Mouse (Mus musculus): ENCODE measurements at regions not wholly inside any gene's neighbourhood (a gene's known extent, or its start where the extent isn't known, plus 50 kb on each side); places are given as distances from the start of the nearest gene placed in this dataset.

GRCm38 (mm10) chr8:30569799-30570198 is 2858.7 kb upstream of the 5930422O12Rik start:
- no peaks in the 10 kb centered on the region for H3K36me3 ChIP-seq (ENCODE audit: control insufficient read depth, insufficient read depth, low read length)
- H3K4me2 ChIP-seq (ENCODE audit: low read depth, low read length), result no peak overlapping the region
- H3K9ac ChIP-seq (replicated peaks; ENCODE audit: low read depth, low read length), result no peak overlapping the region
- no peaks in the 10 kb centered on the region for H3K27me3 ChIP-seq (ENCODE audit: control insufficient read depth, insufficient read depth, low read length)
- no peaks in the 10 kb centered on the region for H3K9me3 ChIP-seq (ENCODE audit: control insufficient read depth, low read length)
- H3K4me1 ChIP-seq (ENCODE audit: control insufficient read depth, insufficient read depth, low read length), result no peaks in the 10 kb centered on the region
- no peak overlapping the region for H3K4me3 ChIP-seq (ENCODE audit: low read depth, low read length)
- ATAC-seq (ENCODE audit: low read depth), result no peak
- WGBS, result 89% methylated on average over 3 of the region's 3 CpGs
- H3K27ac ChIP-seq (ENCODE audit: low read depth, low read length), result no peak overlapping the region

GRCm38 (mm10) chr8:30570547-30570946 is 2858.0 kb upstream of the 5930422O12Rik start:
- ATAC-seq (ENCODE audit: low read depth), result no peak
- H3K9me3 ChIP-seq (ENCODE audit: control insufficient read depth, low read length), result no peaks in the 10 kb centered on the region
- WGBS, result 46% methylated on average over 5 of the region's 5 CpGs

GRCm38 (mm10) chr8:30587508-30587907 is 2841.0 kb upstream of the 5930422O12Rik start:
- no peak for ATAC-seq (ENCODE audit: low read depth)
- no peaks in the 10 kb centered on the region for H3K36me3 ChIP-seq (ENCODE audit: control insufficient read depth, insufficient read depth, low read length)
- H3K4me1 ChIP-seq (ENCODE audit: control insufficient read depth, insufficient read depth, low read length), result no peaks in the 10 kb centered on the region
- no peak overlapping the region for H3K9ac ChIP-seq (replicated peaks; ENCODE audit: low read depth, low read length)
- H3K4me3 ChIP-seq (ENCODE audit: low read depth, low read length), result no peak overlapping the region
- H3K4me2 ChIP-seq (ENCODE audit: low read depth, low read length), result no peak overlapping the region
- no peak overlapping the region for H3K27ac ChIP-seq (ENCODE audit: low read depth, low read length)
- no peaks in the 10 kb centered on the region for H3K9me3 ChIP-seq (ENCODE audit: control insufficient read depth, low read length)
- WGBS, result 83% methylated on average over 5 of the region's 5 CpGs
- no peaks in the 10 kb centered on the region for H3K27me3 ChIP-seq (ENCODE audit: control insufficient read depth, insufficient read depth, low read length)

More at GRCm38 (mm10) chr8:30570547-30570946, 2858.0 kb upstream of the 5930422O12Rik start:
- Histone ChIP-seq H3K27me3 (ENCODE audit: control insufficient read depth, insufficient read depth, low read length) (no peaks in the 10 kb centered on the region), H3K9ac (replicated peaks; ENCODE audit: low read depth, low read length) (no peak overlapping the region), H3K36me3 (ENCODE audit: control insufficient read depth, insufficient read depth, low read length) (no peaks in the 10 kb centered on the region), H3K4me2 (ENCODE audit: low read depth, low read length) (no peak overlapping the region), H3K4me3 (ENCODE audit: low read depth, low read length) (no peak overlapping the region), H3K27ac (ENCODE audit: low read depth, low read length) (no peak overlapping the region), H3K4me1 (ENCODE audit: control insufficient read depth, insufficient read depth, low read length) (no peaks in the 10 kb centered on the region)

GRCm38 (mm10) chr8:30602421-30602820 is 2826.1 kb upstream of the 5930422O12Rik start:
- Histone ChIP-seq H3K4me1 (ENCODE audit: control insufficient read depth, insufficient read depth, low read length) (no peaks in the 10 kb centered on the region), H3K4me2 (ENCODE audit: low read depth, low read length) (no peak overlapping the region), H3K36me3 (ENCODE audit: control insufficient read depth, insufficient read depth, low read length) (no peaks in the 10 kb centered on the region), H3K4me3 (ENCODE audit: low read depth, low read length) (no peak overlapping the region), H3K27me3 (ENCODE audit: control insufficient read depth, insufficient read depth, low read length) (no peaks in the 10 kb centered on the region), H3K9ac (replicated peaks; ENCODE audit: low read depth, low read length) (no peak overlapping the region), H3K27ac (ENCODE audit: low read depth, low read length) (no peak overlapping the region), H3K9me3 (ENCODE audit: control insufficient read depth, low read length) (no peaks in the 10 kb centered on the region)
- WGBS, result no CpG with 5 or more reads among the region's 1 CpGs
- ATAC-seq (ENCODE audit: low read depth), result no peak

- WGBS, result 75% methylated on average over 5 of the region's 5 CpGs
These were observed 2798.2 kb upstream of the 5930422O12Rik start for GRCm38 (mm10) chr8:30630332-30630731.

GRCm38 (mm10) chr8:30636791-30637190 is 2791.7 kb upstream of the 5930422O12Rik start:
- no peaks in the 10 kb centered on the region for H3K27me3 ChIP-seq (ENCODE audit: control insufficient read depth, insufficient read depth, low read length)
- H3K9ac ChIP-seq (replicated peaks; ENCODE audit: low read depth, low read length), result no peak overlapping the region
- H3K27ac ChIP-seq (ENCODE audit: low read depth, low read length), result no peak overlapping the region
- no peaks in the 10 kb centered on the region for H3K36me3 ChIP-seq (ENCODE audit: control insufficient read depth, insufficient read depth, low read length)
- no peaks in the 10 kb centered on the region for H3K4me1 ChIP-seq (ENCODE audit: control insufficient read depth, insufficient read depth, low read length)
- WGBS, result 59% methylated on average over 2 of the region's 2 CpGs
- H3K4me2 ChIP-seq (ENCODE audit: low read depth, low read length), result no peak overlapping the region
- peak; percentile 58; the same call in 1 of the 2 replicates for ATAC-seq (ENCODE audit: low read depth)
- H3K9me3 ChIP-seq (ENCODE audit: control insufficient read depth, low read length), result no peaks in the 10 kb centered on the region
- H3K4me3 ChIP-seq (ENCODE audit: low read depth, low read length), result no peak overlapping the region

More at GRCm38 (mm10) chr8:30630332-30630731, 2798.2 kb upstream of the 5930422O12Rik start:
- Histone ChIP-seq H3K4me3 (ENCODE audit: low read depth, low read length) (no peak overlapping the region), H3K9me3 (ENCODE audit: control insufficient read depth, low read length) (no peaks in the 10 kb centered on the region), H3K4me1 (ENCODE audit: control insufficient read depth, insufficient read depth, low read length) (no peaks in the 10 kb centered on the region), H3K27me3 (ENCODE audit: control insufficient read depth, insufficient read depth, low read length) (no peaks in the 10 kb centered on the region), H3K4me2 (ENCODE audit: low read depth, low read length) (no peak overlapping the region), H3K36me3 (ENCODE audit: control insufficient read depth, insufficient read depth, low read length) (no peaks in the 10 kb centered on the region), H3K9ac (replicated peaks; ENCODE audit: low read depth, low read length) (no peak overlapping the region), H3K27ac (ENCODE audit: low read depth, low read length) (no peak overlapping the region)
- ATAC-seq (ENCODE audit: low read depth), result no peak

GRCm38 (mm10) chr8:30642866-30643690 is 2785.4 kb upstream of the 5930422O12Rik start:
- H3K4me1 ChIP-seq (ENCODE audit: control insufficient read depth, insufficient read depth, low read length), result no peaks in the 10 kb centered on the region
- no peak overlapping the region for H3K9ac ChIP-seq (replicated peaks; ENCODE audit: low read depth, low read length)
- no peaks in the 10 kb centered on the region for H3K36me3 ChIP-seq (ENCODE audit: control insufficient read depth, insufficient read depth, low read length)
- no peak overlapping the region for H3K27ac ChIP-seq (ENCODE audit: low read depth, low read length)
- H3K9me3 ChIP-seq (ENCODE audit: control insufficient read depth, low read length), result no peaks in the 10 kb centered on the region
- no peak overlapping the region for H3K4me2 ChIP-seq (ENCODE audit: low read depth, low read length)
- H3K4me3 ChIP-seq (ENCODE audit: low read depth, low read length), result no peak overlapping the region
- H3K27me3 ChIP-seq (ENCODE audit: control insufficient read depth, insufficient read depth, low read length), result no peaks in the 10 kb centered on the region
- 66% methylated on average over 3 of the region's 3 CpGs for WGBS
- ATAC-seq (ENCODE audit: low read depth), result no peak; the same call in 1 of the 2 replicates

GRCm38 (mm10) chr8:30648497-30648896 is 2780.0 kb upstream of the 5930422O12Rik start:
- Histone ChIP-seq H3K9ac (replicated peaks; ENCODE audit: low read depth, low read length) (no peak overlapping the region), H3K36me3 (ENCODE audit: control insufficient read depth, insufficient read depth, low read length) (no peaks in the 10 kb centered on the region), H3K27ac (ENCODE audit: low read depth, low read length) (no peak overlapping the region), H3K4me3 (ENCODE audit: low read depth, low read length) (no peak overlapping the region), H3K4me1 (ENCODE audit: control insufficient read depth, insufficient read depth, low read length) (no peaks in the 10 kb centered on the region), H3K4me2 (ENCODE audit: low read depth, low read length) (no peak overlapping the region), H3K9me3 (ENCODE audit: control insufficient read depth, low read length) (no peaks in the 10 kb centered on the region), H3K27me3 (ENCODE audit: control insufficient read depth, insufficient read depth, low read length) (no peaks in the 10 kb centered on the region)
- ATAC-seq (ENCODE audit: low read depth), result peak; percentile 60; the same call in 1 of the 2 replicates

GRCm38 (mm10) chr8:30655749-30656241 is 2772.7 kb upstream of the 5930422O12Rik start:
- ATAC-seq (ENCODE audit: low read depth), result peak; percentile 54; the same call in 1 of the 2 replicates
- Histone ChIP-seq H3K4me2 (ENCODE audit: low read depth, low read length) (no peak overlapping the region), H3K9me3 (ENCODE audit: control insufficient read depth, low read length) (no peaks in the 10 kb centered on the region), H3K36me3 (ENCODE audit: control insufficient read depth, insufficient read depth, low read length) (no peaks in the 10 kb centered on the region), H3K4me3 (ENCODE audit: low read depth, low read length) (no peak overlapping the region), H3K27me3 (ENCODE audit: control insufficient read depth, insufficient read depth, low read length) (no peaks in the 10 kb centered on the region), H3K27ac (ENCODE audit: low read depth, low read length) (0 out of 2 replicates have a peak overlapping the region, but pooled peaks have one; percentile 34), H3K9ac (replicated peaks; ENCODE audit: low read depth, low read length) (no peak overlapping the region), H3K4me1 (ENCODE audit: control insufficient read depth, insufficient read depth, low read length) (no peaks in the 10 kb centered on the region)
- WGBS, result 54% methylated on average over 10 of the region's 10 CpGs
